Mouse (Mus musculus): Measurements from ENCODE around the gene Cmtm5.

DNA sequence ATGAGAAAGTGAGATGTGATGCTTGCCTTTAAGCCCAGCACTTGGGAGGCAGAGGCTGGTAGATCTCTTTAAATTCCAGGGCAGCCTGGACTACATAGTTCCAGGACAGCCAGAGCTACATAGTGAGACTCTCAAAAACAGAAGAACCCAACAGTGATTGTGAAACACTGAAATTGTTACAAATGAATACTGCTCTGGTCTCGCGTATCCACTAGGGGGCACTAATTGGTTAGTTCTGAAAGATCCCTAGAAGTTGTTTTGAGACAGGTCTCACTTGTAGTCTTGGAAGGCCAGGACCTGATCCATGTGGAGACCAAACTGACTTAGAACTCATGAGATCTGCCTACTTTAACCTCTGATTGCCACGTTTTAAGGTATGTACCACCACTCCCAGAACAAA lies 35.7 kb upstream of the Cmtm5 start:
- TF ChIP-seq POLR2A (IDR thresholded peaks at IDR 0.05; ENCODE audit: insufficient read length, low read depth): no peak
- no peak for TF ChIP-seq MAX (IDR thresholded peaks at IDR 0.05; ENCODE audit: low read depth)
- TF ChIP-seq MYOG (IDR thresholded peaks at IDR 0.05; ENCODE audit: control insufficient read depth in 1 of 3, insufficient read depth in 1 of 3, insufficient read length in 2 of 3, low read depth in 2 of 3): no peak
- TF ChIP-seq E2F4 (IDR thresholded peaks at IDR 0.05; ENCODE audit: insufficient read depth): no peak
- TF ChIP-seq USF1 (IDR thresholded peaks at IDR 0.05; ENCODE audit: low read depth): no peak
- TF ChIP-seq TCF3 (IDR thresholded peaks at IDR 0.05; ENCODE audit: insufficient read length, low read depth): no peak
- TF ChIP-seq TCF12 (IDR thresholded peaks at IDR 0.05; ENCODE audit: insufficient read depth, poor library complexity, severe bottlenecking): no peak
- no peak for TF ChIP-seq POLR2AphosphoS2 (IDR thresholded peaks at IDR 0.05; ENCODE audit: insufficient read length, low read depth)
- TF ChIP-seq CEBPB (IDR thresholded peaks at IDR 0.05; ENCODE audit: insufficient read depth, poor library complexity, severe bottlenecking): peak; percentile 36; the same call in 1 of the 2 replicates
